Mouse (Mus musculus): Measurements from ENCODE around the gene Chrna7.

Chrna7 gene

GRCm38 (mm10) chr7:63060996-63061395, 151.4 kb downstream of the Chrna7 start:
- CTCF ChIA-PET = no interaction called here
